Mouse (Mus musculus) testis, adult 2 months (tissue): ENCODE measurements around the gene Herpud1. TPM values are rescaled to one million over a fixed set of nuclear protein-coding genes. Genes with fewer than 3 reads are reported as not detected.
A peak's percentile ranks its signal among the peaks of the same experiment; 100 is the strongest.

ENCODE experiments used
- H3K27ac ChIP-seq: fragments of 200-500 bp; 2 replicates; pipeline ENCODE4 v1.5.1; 2012; ENCODE audit warnings: low read depth, low read length; ENCODE audit not compliant: control insufficient read depth, insufficient read depth
- H3K27me3 ChIP-seq: fragments of 200-500 bp; 2 replicates; pipeline ENCODE4 v1.6.1; 2012; ENCODE audit warnings: mild to moderate bottlenecking, low read length, moderate library complexity; ENCODE audit not compliant: control insufficient read depth, insufficient read depth
- H3K36me3 ChIP-seq: fragments of 200-500 bp; 2 replicates; pipeline ENCODE4 v1.6.1; 2012; ENCODE audit warnings: mild to moderate bottlenecking, low read length; ENCODE audit not compliant: control insufficient read depth, insufficient read depth
- H3K4me1 ChIP-seq: fragments of 200-500 bp; 2 replicates; pipeline ENCODE4 v1.6.1; 2012; ENCODE audit warnings: low read length; ENCODE audit not compliant: control insufficient read depth, insufficient read depth
- H3K4me3 ChIP-seq: fragments of 200-500 bp; 2 replicates; pipeline ENCODE4 v1.5.1; 2012; ENCODE audit warnings: low read depth, mild to moderate bottlenecking, low read length, moderate library complexity, mixed read lengths; ENCODE audit not compliant: control insufficient read depth
- CTCF ChIP-seq: fragments of 200-500 bp; IDR thresholded peaks from 2 replicates; pipeline ENCODE4 v1.5.1; 2012; ENCODE audit warnings: low read depth, mild to moderate bottlenecking, inconsistent platforms, low read length, moderate library complexity; ENCODE audit not compliant: control insufficient read depth, insufficient read depth, insufficient replicate concordance
- POLR2A ChIP-seq: fragments of 200-500 bp; IDR thresholded peaks from 2 replicates; pipeline ENCODE4 v1.6.1; 2012; ENCODE audit warnings: low read depth, mild to moderate bottlenecking, inconsistent platforms, low read length, moderate library complexity; ENCODE audit not compliant: control insufficient read depth
- polyA plus RNA-seq: library from polyadenylated mRNA; depleted of rRNA; stranded (reverse); fragments of >200 nt; gene quantifications from 2 replicates; pipeline ENCODE4 v1.2.3, GENCODE M21; 2012

The Herpud1 gene
- polyA plus RNA-seq, 1 experiment = 227 TPM

GRCm38 (mm10) chr8:94432212-94432611 lies 46.0 kb downstream of the Herpud1 start:
- H3K4me3 ChIP-seq = no peak overlapping the region
- no peak overlapping the region for H3K27ac ChIP-seq
- H3K4me1 ChIP-seq = no peaks in the 10 kb centered on the region; the same call in 1 of the 2 replicates
- no peaks in the 10 kb centered on the region for H3K27me3 ChIP-seq
- TF ChIP-seq POLR2A (no peak), CTCF (no peak)
- H3K36me3 ChIP-seq = no peaks in the 10 kb centered on the region

GRCm38 (mm10) chr8:94433981-94434466 lies 47.8 kb downstream of the Herpud1 start, which contains the start of gene Nlrc5:
TSS of gene Nlrc5 (plus strand) at chr8:94434356.
- TF ChIP-seq CTCF (no peak), POLR2A (no peak)
- H3K4me1 ChIP-seq = no peaks in the 10 kb centered on the region; the same call in 1 of the 2 replicates
- peak within 1 kb of the TSS; percentile 63 for H3K4me3 ChIP-seq
- H3K36me3 ChIP-seq = no peaks in the 10 kb centered on the region
- no peak within 1 kb of the TSS for H3K27ac ChIP-seq
- H3K27me3 ChIP-seq = no peaks in the 10 kb centered on the region

- Histone ChIP-seq H3K4me3 (no peak overlapping the region), H3K27me3 (no peaks in the 10 kb centered on the region), H3K27ac (no peak overlapping the region), H3K4me1 (no peaks in the 10 kb centered on the region; the same call in 1 of the 2 replicates), H3K36me3 (no peaks in the 10 kb centered on the region)
- TF ChIP-seq CTCF (no peak), POLR2A (no peak)
These were observed 48.7 kb downstream of the Herpud1 start for GRCm38 (mm10) chr8:94434958-94435357.

GRCm38 (mm10) chr8:94435397-94436111 lies 49.3 kb downstream of the Herpud1 start:
- H3K27ac ChIP-seq = no peak overlapping the region
- no peaks in the 10 kb centered on the region for H3K36me3 ChIP-seq
- no peaks in the 10 kb centered on the region for H3K27me3 ChIP-seq
- no peak overlapping the region for H3K4me3 ChIP-seq
- no peak for TF ChIP-seq POLR2A
- TF ChIP-seq CTCF = no peak
- no peaks in the 10 kb centered on the region; the same call in 1 of the 2 replicates for H3K4me1 ChIP-seq

GRCm38 (mm10) chr8:94436112-94436572 lies 49.9 kb downstream of the Herpud1 start:
- Histone ChIP-seq H3K27me3 (no peaks in the 10 kb centered on the region), H3K36me3 (no peaks in the 10 kb centered on the region), H3K27ac (no peak overlapping the region), H3K4me1 (no peaks in the 10 kb centered on the region; the same call in 1 of the 2 replicates), H3K4me3 (no peak overlapping the region)
- TF ChIP-seq CTCF (no peak), POLR2A (no peak)

GRCm38 (mm10) chr8:94436900-94437299 lies 50.7 kb downstream of the Herpud1 start:
- H3K27ac ChIP-seq = no peak overlapping the region
- no peaks in the 10 kb centered on the region; the same call in 1 of the 2 replicates for H3K4me1 ChIP-seq
- no peak overlapping the region for H3K4me3 ChIP-seq
- no peaks in the 10 kb centered on the region for H3K36me3 ChIP-seq
- TF ChIP-seq CTCF = no peak
- no peak for TF ChIP-seq POLR2A
- no peaks in the 10 kb centered on the region for H3K27me3 ChIP-seq

- TF ChIP-seq CTCF = no peak
- no peak for TF ChIP-seq POLR2A
- H3K27me3 ChIP-seq = no peaks in the 10 kb centered on the region
These were observed 52.4 kb downstream of the Herpud1 start for GRCm38 (mm10) chr8:94438659-94439058.

GRCm38 (mm10) chr8:94439691-94440090 lies 53.5 kb downstream of the Herpud1 start:
- no peak overlapping the region for H3K27ac ChIP-seq
- no peaks in the 10 kb centered on the region for H3K36me3 ChIP-seq
- TF ChIP-seq CTCF = no peak
- no peak for TF ChIP-seq POLR2A
- H3K4me1 ChIP-seq = no peaks in the 10 kb centered on the region
- H3K27me3 ChIP-seq = no peaks in the 10 kb centered on the region
- H3K4me3 ChIP-seq = no peak overlapping the region

More at GRCm38 (mm10) chr8:94438659-94439058, 52.4 kb downstream of the Herpud1 start:
- no peaks in the 10 kb centered on the region for H3K36me3 ChIP-seq
- no peak overlapping the region for H3K4me3 ChIP-seq
- H3K27ac ChIP-seq = no peak overlapping the region
- no peaks in the 10 kb centered on the region; the same call in 1 of the 2 replicates for H3K4me1 ChIP-seq
